8 mouse cellular contexts compared by ENCODE assay signal in genomic region chr19:9899072-9899779, GRCm38 (mm10). TPM values are rescaled to one million over a fixed set of nuclear protein-coding genes. Genes with fewer than 3 reads are reported as not detected.
A peak's percentile ranks its signal among the peaks of the same experiment; 100 is the strongest.
DNase-seq lines count a peak whose midpoint lies in the region; ATAC-seq lines count a peak whose summit lies in the region.

Gene Incenp, minus strand, starts transcription at chr19:9899551.

- H3K4me1 ChIP-seq in hindbrain, embryonic 14.5 days (replicated peaks; ENCODE audit: control insufficient read depth, insufficient read depth, low read length), result peaks cover 20% of the 10 kb centered on the region

- no peaks in the 10 kb centered on the region for H3K27me3 ChIP-seq in hindbrain, embryonic 14.5 days (ENCODE audit: control insufficient read depth, insufficient read depth, low read length)

- no peaks in the 10 kb centered on the region for H3K9me3 ChIP-seq in hindbrain, embryonic 14.5 days (ENCODE audit: control insufficient read depth, low read length)

- DNase-seq in R1 (ENCODE audit: low read depth, low spot score), result peak; percentile 99
- peak; percentile 91 for DNase-seq in cerebellum, postnatal 25 days
- DNase-seq in frontal cortex, postnatal 25 days (ENCODE audit: low spot score in 2 of 2), result peak; percentile 85 to 90
- peak; percentile 95 for DNase-seq in hindbrain, embryonic 14.5 days (ENCODE audit: low spot score)
- peak; percentile 90 to 94 for DNase-seq in layer of hippocampus, postnatal 36 days
- DNase-seq in lung, postnatal 36 days, result peak; percentile 98
- peak; percentile 100 for DNase-seq in retina, postnatal 1 day
- peak; percentile 81 to 93 for DNase-seq in urinary bladder, adult 18-20 months (ENCODE audit: low spot score in 2 of 2)

- WGBS in hindbrain, embryonic 14.5 days, result under 1% methylated on average over 58 of the region's 58 CpGs

- peak within 1 kb of the TSS; percentile 72 for H3K9ac ChIP-seq in hindbrain, embryonic 14.5 days

- peaks cover 10% of the 10 kb centered on the region; the same call in 1 of the 2 replicates for H3K36me3 ChIP-seq in hindbrain, embryonic 14.5 days (replicated peaks; ENCODE audit: control insufficient read depth, insufficient read depth)

- peak within 1 kb of the TSS; percentile 83 for H3K4me2 ChIP-seq in hindbrain, embryonic 14.5 days (replicated peaks)

- peak; percentile 99 for ATAC-seq in hindbrain, embryonic 14.5 days (ENCODE audit: low FRiP score)

- peak within 1 kb of the TSS; percentile 84 for H3K4me3 ChIP-seq in hindbrain, embryonic 14.5 days (replicated peaks; ENCODE audit: low read length)

- peak within 1 kb of the TSS; percentile 87 for H3K27ac ChIP-seq in hindbrain, embryonic 14.5 days

RNA-seq across cellular contexts. Expression of gene Incenp, which starts in this region (rescaled TPM):
- polyA plus RNA-seq in hindbrain, embryonic 14.5 days (2014; fragmentation: Nextera tagmentation; extraction: Ambion mirVana), result 18.9 and 22.6 TPM in 2 replicates
- total RNA-seq in layer of hippocampus, postnatal 36 days (2021), result 10 to 100 TPM; 14.0 to 14.1 TPM

Comparison
In these comparisons a context has a peak if more than half of its experiments do, and no peak if none do; other contexts are left out.
1. Peak in every context shown above with its lines: DNase-seq, ATAC-seq, H3K4me3 ChIP-seq and H3K27ac ChIP-seq.